Mouse (Mus musculus) kidney, postnatal 0 days (tissue): Measurements from ENCODE around the gene Cbln3. TPM values are rescaled to one million over a fixed set of nuclear protein-coding genes. Genes with fewer than 3 reads are reported as not detected.

Source experiments
- ATAC-seq: fragments of 200-750 bp; cut with Nextera tagmentation; replicated peaks from 2 replicates; pipeline ENCODE4 v1.8.0; 2017; ENCODE audit warnings: low read depth, moderate number of reproducible peaks, moderate TSS enrichment, moderate library complexity; ENCODE audit not compliant: low FRiP score
- DNase-seq: peaks from one replicate; pipeline ENCODE4 v3.0.0-alpha.2; 2016; ENCODE audit warnings: low spot score
- H3K27ac ChIP-seq: fragments of 300-500 bp; sonication (generic); 2 replicates; pipeline ENCODE4 v1.5.1; 2014; ENCODE audit warnings: mild to moderate bottlenecking
- H3K27me3 ChIP-seq: fragments of 300-500 bp; sonication (generic); 2 replicates; pipeline ENCODE4 v1.6.1; 2014; ENCODE audit warnings: low read length, mixed read lengths; ENCODE audit not compliant: insufficient read depth
- H3K36me3 ChIP-seq: fragments of 300-500 bp; sonication (generic); 2 replicates; pipeline ENCODE4 v1.6.1; 2014; ENCODE audit warnings: low read length, mixed read lengths; ENCODE audit not compliant: insufficient read depth
- H3K4me1 ChIP-seq: fragments of 300-500 bp; sonication (generic); replicated peaks from 2 replicates; pipeline ENCODE4 v1.6.1; 2014; ENCODE audit warnings: antibody characterized with exemption, low read length, mixed read lengths; ENCODE audit not compliant: insufficient read depth
- H3K4me2 ChIP-seq: fragments of 300-500 bp; sonication (generic); 2 replicates; pipeline ENCODE4 v1.6.1; 2014; ENCODE audit warnings: mild to moderate bottlenecking, low read length, moderate library complexity, mixed read lengths
- H3K4me3 ChIP-seq: fragments of 300-500 bp; sonication (generic); replicated peaks from 2 replicates; pipeline ENCODE4 v1.5.1; 2014; ENCODE audit warnings: low read depth, low read length
- H3K9ac ChIP-seq: fragments of 300-500 bp; sonication (generic); 2 replicates; pipeline ENCODE4 v1.6.1; 2014; ENCODE audit warnings: low read depth, low read length
- H3K9me3 ChIP-seq: fragments of 300-500 bp; sonication (generic); replicated peaks from 2 replicates; pipeline ENCODE4 v1.6.1; 2016; ENCODE audit warnings: low read length, inconsistent platforms, mixed read lengths
- CTCF ChIP-seq: IDR thresholded peaks from 2 replicates; pipeline ENCODE4 v1.5.1; 2016; ENCODE audit warnings: antibody characterized with exemption, low read depth, mild to moderate bottlenecking, moderate library complexity
- WGBS: fragments of 180-500 bp; shearing (Covaris S2); extraction: QIAGEN DNeasy Blood & Tissue Kit; methylation state at CpG from one replicate; pipeline ENCODE4 v1.1.7; 2014; 5-methylcytosine and 5-hydroxymethylcytosine counted together
- polyA plus RNA-seq: library from polyadenylated mRNA; unstranded; fragments of >200 nt; fragmentation: Nextera tagmentation; extraction: Ambion mirVana; gene quantifications from 2 replicates; pipeline ENCODE4 v1.2.1, GENCODE M21; 2015

Cbln3 gene
- polyA plus RNA-seq, 1 experiment from 2014 or later, result 0.28 TPM

DNA sequence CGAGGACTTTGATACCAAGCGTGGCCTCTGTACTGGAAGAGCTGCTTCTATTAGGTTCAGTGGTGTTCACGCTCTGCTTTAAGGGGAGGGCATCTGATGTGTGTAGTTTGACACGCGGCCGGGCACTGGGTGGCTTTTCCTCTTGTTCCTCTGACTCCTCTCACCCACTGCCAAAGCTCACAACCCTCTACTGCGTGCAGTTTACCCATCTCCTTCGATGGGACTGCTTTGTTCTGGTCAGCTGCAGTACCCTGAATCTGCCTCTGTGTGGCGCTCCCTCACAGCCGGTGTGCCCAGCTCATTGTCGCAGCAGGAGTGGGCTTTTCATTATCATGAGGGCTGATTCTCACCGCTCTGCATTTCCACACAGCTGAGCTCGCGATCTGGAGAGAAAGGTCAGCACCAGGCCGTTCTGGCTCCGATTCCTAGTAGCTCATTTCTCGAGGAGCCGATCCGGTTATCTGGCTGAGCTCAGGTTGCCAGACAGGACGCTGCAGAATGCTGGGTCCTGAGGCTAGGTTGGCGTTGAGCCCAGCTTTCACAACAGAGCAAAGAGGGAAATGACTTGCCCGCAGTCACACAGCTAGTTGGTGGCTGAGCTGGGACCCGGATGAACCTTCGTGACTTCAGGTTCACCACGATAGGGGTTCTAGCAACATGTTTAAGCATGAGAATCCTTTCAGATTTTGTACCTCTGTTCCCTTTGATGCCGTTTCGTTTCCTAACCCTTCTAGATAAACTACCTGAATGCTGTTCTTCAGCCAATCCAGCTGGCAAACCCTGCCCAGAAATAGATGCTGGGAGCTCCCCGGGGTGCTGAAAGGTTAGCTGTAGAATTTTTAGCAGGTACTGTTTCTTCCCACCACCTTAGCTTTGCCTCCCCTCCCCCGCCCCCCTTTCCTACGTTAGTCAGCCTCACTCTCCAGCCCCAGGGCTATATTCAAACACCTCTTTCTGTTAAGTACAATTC, 10.2 kb downstream of the Cbln3 start:
- no peaks in the 10 kb centered on the region for H3K27me3 ChIP-seq
- peaks cover 8% of the 10 kb centered on the region; the same call in 1 of the 2 replicates for H3K4me1 ChIP-seq
- peak; percentile 95 for TF ChIP-seq CTCF
- DNase-seq (peak; percentile 82), ATAC-seq (peak; percentile 41)
- H3K4me2 ChIP-seq, result peak overlapping the region; percentile 48
- 15% methylated on average over 30 of the region's 30 CpGs for WGBS
- 0 out of 2 replicates have a peak overlapping the region, but pooled peaks have one; percentile 40 for H3K27ac ChIP-seq
- H3K9ac ChIP-seq, result 0 out of 2 replicates have a peak overlapping the region, but pooled peaks have one; percentile 35
- H3K4me3 ChIP-seq, result no peak overlapping the region
- H3K9me3 ChIP-seq, result no peaks in the 10 kb centered on the region
- peaks cover 39% of the 10 kb centered on the region for H3K36me3 ChIP-seq

DNA sequence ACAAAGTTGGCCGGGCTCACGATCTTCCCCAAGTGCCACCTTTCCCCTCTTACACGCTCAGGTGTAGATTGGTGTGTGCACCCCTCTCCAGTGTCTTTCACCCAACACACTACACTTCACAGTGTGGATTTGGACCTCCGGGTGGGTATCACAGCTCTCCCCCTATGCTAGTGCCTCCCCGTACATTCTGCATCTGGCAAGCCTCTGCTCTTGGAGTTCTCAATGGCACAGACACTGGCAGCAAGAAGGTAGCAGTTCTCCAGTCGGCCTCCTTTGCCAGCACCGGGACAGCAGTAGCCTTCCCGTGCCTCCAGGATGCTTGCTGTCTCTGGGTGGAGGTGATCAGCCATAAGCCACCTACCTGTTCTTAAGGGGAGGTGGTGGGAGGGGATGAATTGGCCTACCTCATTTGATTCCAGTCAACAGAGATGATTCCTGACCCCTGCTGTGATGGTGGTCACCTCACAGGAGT, 10.9 kb downstream of the Cbln3 start:
- Histone ChIP-seq H3K4me1 (peaks cover 5% of the 10 kb centered on the region; the same call in 1 of the 2 replicates), H3K27me3 (no peaks in the 10 kb centered on the region), H3K36me3 (peaks cover 46% of the 10 kb centered on the region), H3K9me3 (no peaks in the 10 kb centered on the region), H3K4me3 (no peak overlapping the region), H3K9ac (0 out of 2 replicates have a peak overlapping the region, but pooled peaks have one; percentile 35), H3K4me2 (peak overlapping the region; percentile 48), H3K27ac (no peak overlapping the region)
- no peak for DNase-seq
- WGBS, result 80% methylated on average over 8 of the region's 8 CpGs
- ATAC-seq, result peak; percentile 6; the same call in 1 of the 2 replicates
- no peak for TF ChIP-seq CTCF

DNA sequence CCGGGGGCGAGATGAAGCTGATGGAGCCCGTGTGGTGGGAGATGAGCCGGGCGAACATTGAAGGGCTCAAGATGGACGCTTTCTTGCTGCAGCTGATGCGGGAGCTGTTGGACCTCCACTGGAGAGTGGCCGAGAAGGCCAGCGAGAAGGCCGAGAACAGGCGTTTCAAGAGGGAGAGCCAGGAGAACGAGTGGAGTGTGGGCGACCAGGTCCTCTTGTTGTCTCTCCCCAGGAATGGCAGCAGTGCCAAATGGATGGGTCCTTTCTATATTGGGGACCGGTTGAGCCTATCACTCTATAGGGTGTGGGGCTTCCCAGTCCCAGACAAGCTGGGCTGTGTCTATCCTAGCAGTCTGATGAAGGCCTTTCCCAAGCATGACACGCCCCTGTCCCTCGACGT, 11.6 kb downstream of the Cbln3 start:
- TF ChIP-seq CTCF, result no peak
- ATAC-seq, result no peak
- no peak overlapping the region for H3K9ac ChIP-seq
- no peak overlapping the region for H3K4me2 ChIP-seq
- DNase-seq, result no peak
- whole genome bisulfite sequencing, result 88% methylated on average over 17 of the region's 17 CpGs
- H3K27me3 ChIP-seq, result no peaks in the 10 kb centered on the region
- H3K9me3 ChIP-seq, result no peaks in the 10 kb centered on the region
- H3K4me3 ChIP-seq, result no peak overlapping the region
- peaks cover 5% of the 10 kb centered on the region; the same call in 1 of the 2 replicates for H3K4me1 ChIP-seq
- H3K36me3 ChIP-seq, result peaks cover 52% of the 10 kb centered on the region
- no peak overlapping the region for H3K27ac ChIP-seq

DNA sequence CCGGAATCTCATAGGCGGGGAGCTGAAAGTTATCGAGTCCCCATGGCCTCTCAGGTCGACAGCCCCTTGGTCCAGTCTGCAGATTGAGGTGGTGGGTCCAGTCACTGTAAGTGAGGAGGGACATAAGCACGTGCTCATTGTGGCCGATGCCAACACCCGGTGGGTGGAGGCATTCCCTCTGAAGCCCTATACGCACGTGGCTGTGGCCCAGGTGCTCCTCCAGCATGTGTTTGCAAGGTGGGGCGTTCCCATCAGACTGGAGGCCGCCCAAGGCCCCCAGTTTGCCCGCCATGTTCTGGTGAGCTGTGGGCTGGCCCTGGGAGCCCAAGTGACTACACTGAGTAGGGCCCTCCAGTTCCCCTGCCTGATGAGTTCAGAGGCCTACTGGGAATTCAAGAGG, 12.2 kb downstream of the Cbln3 start:
- Histone ChIP-seq H3K9ac (no peak overlapping the region), H3K27ac (no peak overlapping the region), H3K36me3 (peaks cover 52% of the 10 kb centered on the region), H3K27me3 (no peaks in the 10 kb centered on the region), H3K4me1 (peaks cover 5% of the 10 kb centered on the region; the same call in 1 of the 2 replicates), H3K9me3 (no peaks in the 10 kb centered on the region), H3K4me2 (no peak overlapping the region), H3K4me3 (no peak overlapping the region)
- TF ChIP-seq CTCF, result no peak
- DNase-seq, result no peak
- WGBS, result 90% methylated on average over 12 of the region's 12 CpGs
- ATAC-seq, result no peak

DNA sequence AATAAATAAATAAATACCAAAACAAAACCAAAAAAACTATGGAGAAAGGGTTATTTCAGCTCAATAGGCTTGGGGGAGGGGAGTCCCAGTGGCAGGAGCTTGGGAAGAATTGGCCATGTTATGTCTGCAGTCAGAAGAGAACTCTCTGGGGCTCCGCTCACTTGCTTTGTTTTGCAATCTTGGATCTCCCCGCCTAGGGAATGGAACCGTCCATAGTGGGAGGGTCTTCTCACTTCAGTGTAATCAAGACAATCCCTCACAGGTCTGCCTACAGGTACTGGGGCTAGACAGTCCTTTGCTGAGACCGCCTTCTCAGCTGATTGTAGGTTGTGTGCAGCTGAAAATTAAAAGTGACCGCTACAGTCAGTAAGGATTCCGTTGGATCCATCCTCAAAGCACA, 14.7 kb downstream of the Cbln3 start:
- no peaks in the 10 kb centered on the region for H3K9me3 ChIP-seq
- no peaks in the 10 kb centered on the region for H3K27me3 ChIP-seq
- no peak overlapping the region for H3K4me2 ChIP-seq
- no peak overlapping the region for H3K27ac ChIP-seq
- H3K4me1 ChIP-seq, result peaks cover 5% of the 10 kb centered on the region; the same call in 1 of the 2 replicates
- H3K36me3 ChIP-seq, result peaks cover 74% of the 10 kb centered on the region
- no peak overlapping the region for H3K9ac ChIP-seq
- TF ChIP-seq CTCF, result no peak
- no peak for DNase-seq
- no peak for ATAC-seq
- WGBS, result 96% methylated on average over 6 of the region's 6 CpGs
- H3K4me3 ChIP-seq, result no peak overlapping the region

DNA sequence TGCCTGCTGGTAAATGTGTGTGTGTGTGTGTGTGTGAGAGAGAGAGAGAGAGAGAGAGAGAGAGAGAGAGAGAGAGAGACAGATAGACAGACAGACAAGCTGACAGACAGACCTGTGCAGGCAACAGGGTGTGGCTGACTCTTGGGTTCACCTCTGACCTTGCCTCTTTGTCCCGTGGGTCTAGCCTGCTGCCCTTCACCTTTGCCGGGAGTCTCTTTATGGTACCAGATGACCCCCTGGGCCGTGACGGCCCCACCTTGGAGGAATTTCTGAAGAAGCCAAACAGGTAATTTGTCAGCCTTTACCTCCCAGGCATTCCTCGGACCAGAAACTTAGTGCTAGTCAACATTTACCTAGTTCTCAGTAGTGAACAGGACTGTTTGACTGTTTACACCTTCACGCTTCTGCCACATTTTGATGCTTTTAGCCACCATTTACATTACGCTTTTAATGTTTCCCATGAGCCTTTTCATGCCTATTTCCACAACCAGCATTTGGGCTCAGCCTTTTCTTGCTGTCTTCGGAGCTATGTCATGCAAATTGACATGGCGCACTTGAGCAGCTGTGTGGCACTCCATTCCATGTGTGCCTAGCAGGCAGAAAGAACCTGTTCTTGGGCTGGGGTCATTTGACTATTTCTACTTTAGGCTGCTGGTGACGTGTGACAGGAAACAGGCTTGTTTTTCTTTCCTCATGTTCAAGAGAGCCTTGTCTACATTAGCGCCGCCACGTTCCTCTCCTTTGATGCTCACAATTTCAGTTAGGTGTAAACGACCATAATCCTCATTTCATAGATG, 15.8 kb downstream of the Cbln3 start:
- WGBS, result 84% methylated on average over 14 of the region's 14 CpGs
- no peaks in the 10 kb centered on the region for H3K27me3 ChIP-seq
- no peak for TF ChIP-seq CTCF
- no peak overlapping the region for H3K9ac ChIP-seq
- no peak for ATAC-seq
- H3K4me3 ChIP-seq, result no peak overlapping the region
- no peak overlapping the region for H3K4me2 ChIP-seq
- peaks cover 81% of the 10 kb centered on the region for H3K36me3 ChIP-seq
- H3K4me1 ChIP-seq, result no peaks in the 10 kb centered on the region; the same call in 1 of the 2 replicates
- no peaks in the 10 kb centered on the region for H3K9me3 ChIP-seq
- no peak overlapping the region for H3K27ac ChIP-seq
- DNase-seq, result no peak
